Mouse (Mus musculus) ZHBTc4 (cell line): Measurements from ENCODE around the gene Slc26a3.

Experiments used
- DNase-seq: peaks from one replicate; pipeline ENCODE4 v3.0.0-alpha.2; 2011; ENCODE audit warnings: low read depth, low spot score

The Slc26a3 gene

DNA sequence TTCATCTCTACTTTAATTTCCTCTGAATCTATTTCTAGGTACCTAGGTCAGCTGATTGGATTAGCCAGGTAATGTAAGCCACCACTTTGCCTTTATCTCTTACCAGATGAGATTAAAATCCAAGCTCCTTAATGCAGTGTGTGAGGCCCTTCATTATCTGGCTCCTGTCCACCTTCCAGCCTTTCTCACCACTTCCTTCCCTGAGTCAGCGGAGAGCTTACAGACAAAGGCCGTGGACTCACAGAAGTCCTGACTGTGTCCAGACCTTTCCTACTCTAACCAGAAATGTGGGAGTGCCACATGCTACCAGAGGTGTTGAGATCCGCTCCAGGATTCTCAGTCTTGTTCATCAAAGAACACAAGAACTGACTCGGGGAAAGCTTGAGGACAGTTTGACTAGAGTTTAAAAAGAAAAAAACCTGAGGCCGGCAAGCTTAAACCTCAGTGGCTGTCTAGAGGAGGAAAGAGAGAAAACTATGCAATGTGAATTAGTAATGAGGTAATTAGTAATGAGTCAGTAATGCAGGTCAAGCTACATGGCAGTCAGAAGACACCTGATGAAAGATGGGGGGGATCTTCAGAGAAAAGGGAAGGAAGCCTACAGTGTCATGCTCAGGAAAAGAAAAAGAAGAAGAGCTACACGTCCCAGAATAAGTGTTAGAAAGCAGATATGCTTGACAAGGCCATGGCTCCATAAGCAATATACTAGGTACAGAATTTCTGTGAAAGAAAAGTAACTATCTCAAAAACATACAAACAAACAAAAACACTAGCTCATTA is 123.2 kb downstream of the Slc26a3 start:
- no peak for DNase-seq

- DNase-seq, result no peak
These were observed 129.4 kb downstream of the Slc26a3 start for GRCm38 (mm10) chr12:31520119-31520518.

DNA sequence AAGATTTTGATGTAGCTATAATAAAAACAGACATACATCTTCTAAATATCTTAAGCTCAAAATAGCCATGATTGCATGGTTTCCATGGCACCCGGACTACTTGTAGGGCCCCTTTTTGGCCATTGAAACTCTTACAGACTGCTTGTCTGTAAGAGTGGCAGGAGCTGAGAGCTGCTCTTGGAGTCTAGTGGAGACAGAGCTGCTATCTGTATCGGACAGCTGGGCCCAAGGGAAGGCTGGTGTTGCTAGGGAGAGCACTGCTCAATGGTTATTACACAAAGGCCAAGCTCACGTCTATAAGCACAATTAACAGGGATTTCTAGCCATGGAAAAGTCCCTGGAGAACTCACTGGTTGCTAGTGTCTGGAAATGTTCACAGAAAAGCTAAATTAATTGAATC is 130.7 kb downstream of the Slc26a3 start:
- no peak for DNase-seq
